Mouse (Mus musculus) adrenal gland, adult 10 weeks (tissue): ENCODE results near the gene Lpar1. TPM values are rescaled to one million over a fixed set of nuclear protein-coding genes. Genes with fewer than 3 reads are reported as not detected.

Experiments
- polyA plus RNA-seq: library from polyadenylated mRNA; stranded (reverse); fragments of 350-450 nt; fragmentation: Illumina TruSeq; extraction: RNeasy Lipid Tissue Mini Kit (QIAGEN cat#74804); gene quantifications from one replicate; pipeline ENCODE4 v1.2.3, GENCODE M21; 2014; ENCODE audit warnings: low read depth, low replicate concordance

Gene Lpar1
- 20.3 TPM for polyA plus RNA-seq

GRCm38 (mm10) chr4:58553631-58554358, at the start of gene Lpar1:
Lpar1 (minus strand) TSS chr4:58553898.

Other genes with a start within 250 kb of the Lpar1 start
- gene Olfr267, start 233.8 kb upstream of the Lpar1 start, polyA plus RNA-seq, result not detected